Mouse (Mus musculus) megakaryocyte, embryonic 14.5 days (primary cell): ENCODE data around the gene Efnb2.

Source experiments
- FLI1 ChIP-seq: IDR thresholded peaks from 2 replicates; pipeline ENCODE4 v1.6.1; 2012; ENCODE audit warnings: low read length, inconsistent platforms, mixed read lengths
- GATA1 ChIP-seq: IDR thresholded peaks from 3 replicates; pipeline ENCODE4 v1.6.1; 2012; ENCODE audit warnings: mixed read lengths, low read length, inconsistent platforms, borderline replicate concordance

GRCm38 (mm10) chr8:8659503-8660306 lies 1.3 kb downstream of the Efnb2 start:
- TF ChIP-seq GATA1 (no peak), FLI1 (no peak)
